Mouse (Mus musculus) liver, embryonic 14.5 days (tissue): ENCODE measurements at regions not wholly inside any gene's neighbourhood (a gene's known extent, or its start where the extent isn't known, plus 50 kb on each side); places are given as distances from the start of the nearest gene placed in this dataset.

ENCODE experiments used
- ATAC-seq: fragments of 200-750 bp; cut with Nextera tagmentation; 2 replicates; pipeline ENCODE4 v1.8.0; 2017; ENCODE audit warnings: moderate number of reproducible peaks, mild to moderate bottlenecking, moderate library complexity; ENCODE audit not compliant: insufficient read depth
- DNase-seq, 3 experiments: peaks; one replicate each; pipeline ENCODE4 v3.0.0-alpha.2; 2012 to 2013; ENCODE audit warnings: low read depth in 3 of 3, low spot score in 3 of 3
- H3K27ac ChIP-seq: fragments of 300-500 bp; sonication (generic); 2 replicates; pipeline ENCODE4 v1.5.1; 2014; ENCODE audit warnings: moderate library complexity, mild to moderate bottlenecking, control low read depth, inconsistent platforms
- H3K27me3 ChIP-seq: fragments of 300-500 bp; sonication (generic); 2 replicates; pipeline ENCODE4 v1.6.1; 2014; ENCODE audit warnings: mild to moderate bottlenecking, low read length, moderate library complexity; ENCODE audit not compliant: control insufficient read depth, insufficient read depth
- H3K36me3 ChIP-seq: fragments of 300-500 bp; sonication (generic); replicated peaks from 2 replicates; pipeline ENCODE4 v1.6.1; 2014; ENCODE audit warnings: low read depth; ENCODE audit not compliant: control insufficient read depth, insufficient read depth
- H3K4me1 ChIP-seq, 2 experiments: fragments of 200-500 bp in 1 of 2; fragments of 300-500 bp in 1 of 2; sonication (generic) in 1 of 2; replicated peaks; 2 replicates each; pipeline ENCODE4 v1.6.1; 2012 to 2014; ENCODE audit warnings: antibody characterized with exemption in 1 of 2, inconsistent platforms in 1 of 2, low read length in 1 of 2; ENCODE audit not compliant: control insufficient read depth in 2 of 2, insufficient read depth in 2 of 2
- H3K4me2 ChIP-seq: fragments of 300-500 bp; sonication (generic); 2 replicates; pipeline ENCODE4 v1.6.1; 2014; ENCODE audit warnings: low read depth, mild to moderate bottlenecking, control low read depth, moderate library complexity
- H3K4me3 ChIP-seq, 2 experiments: fragments of 200-500 bp in 1 of 2; fragments of 300-500 bp in 1 of 2; sonication (generic) in 1 of 2; 2 replicates each; pipeline ENCODE4 v1.5.1; 2012 to 2014; ENCODE audit warnings: low read depth in 2 of 2, low read length in 2 of 2, mild to moderate bottlenecking in 2 of 2, control low read depth in 1 of 2, inconsistent platforms in 1 of 2, moderate library complexity in 1 of 2; ENCODE audit not compliant: insufficient read depth in 1 of 2
- H3K9ac ChIP-seq: fragments of 300-500 bp; sonication (generic); replicated peaks from 2 replicates; pipeline ENCODE4 v1.6.1; 2014; ENCODE audit warnings: mild to moderate bottlenecking, control low read depth, moderate library complexity
- H3K9me3 ChIP-seq: fragments of 300-500 bp; sonication (generic); 2 replicates; pipeline ENCODE4 v1.6.1; 2016; ENCODE audit warnings: low read length, mixed read lengths; ENCODE audit not compliant: control insufficient read depth
- CTCF ChIP-seq: IDR thresholded peaks from 2 replicates; pipeline ENCODE4 v1.5.1; 2016; ENCODE audit warnings: antibody characterized with exemption, low read depth, control low read depth
- EP300 ChIP-seq: IDR thresholded peaks from 2 replicates; pipeline ENCODE4 v1.6.1; 2016; ENCODE audit warnings: antibody characterized with exemption, low read depth
- WGBS: fragments of 180-500 bp; shearing (Covaris S2); extraction: QIAGEN DNeasy Blood & Tissue Kit; methylation state at CpG from one replicate; pipeline ENCODE4 v1.1.7; 2014; ENCODE audit not compliant: insufficient replicate concordance; 5-methylcytosine and 5-hydroxymethylcytosine counted together

GRCm38 (mm10) chr13:52389271-52389670, 141.8 kb downstream of the Diras2 start:
- 66% methylated on average over 5 of the region's 5 CpGs for WGBS
- Histone ChIP-seq H3K36me3 (no peaks in the 10 kb centered on the region), H3K4me2 (no peak overlapping the region), H3K27me3 (no peaks in the 10 kb centered on the region), H3K9ac (no peak overlapping the region), H3K9me3 (no peaks in the 10 kb centered on the region; the same call in 1 of the 2 replicates), H3K4me1 (no peaks in the 10 kb centered on the region), H3K4me3 (no peak overlapping the region), H3K27ac (no peak overlapping the region)
- TF ChIP-seq EP300 (no peak), CTCF (no peak)
- DNase-seq (no peak), ATAC-seq (no peak)

DNA sequence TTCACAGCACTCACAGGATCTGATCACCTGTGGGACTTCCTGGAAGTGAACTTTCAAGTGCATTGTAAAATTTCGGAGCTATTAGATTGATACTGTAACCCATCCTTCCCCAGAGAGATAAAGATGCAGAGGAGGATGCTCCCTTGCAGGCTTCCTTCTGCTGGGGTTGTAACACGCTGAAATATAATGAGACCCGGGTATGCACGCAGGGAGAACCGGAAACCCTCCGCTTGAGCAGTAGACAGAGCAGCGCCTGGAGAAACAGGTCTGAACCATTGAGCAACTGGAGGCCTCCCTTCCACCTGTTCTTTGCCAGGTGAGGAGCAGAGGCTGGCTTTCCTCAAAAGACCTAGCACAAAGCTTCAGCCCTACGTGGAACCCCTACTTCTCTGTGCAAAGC, 135.3 kb downstream of the Diras2 start:
- Histone ChIP-seq H3K36me3 (no peaks in the 10 kb centered on the region), H3K4me1 (no peaks in the 10 kb centered on the region), H3K4me2 (no peak overlapping the region), H3K4me3 (no peak overlapping the region), H3K27ac (no peak overlapping the region), H3K9me3 (no peaks in the 10 kb centered on the region; the same call in 1 of the 2 replicates), H3K27me3 (no peaks in the 10 kb centered on the region), H3K9ac (no peak overlapping the region)
- 58% methylated on average over 8 of the region's 8 CpGs for WGBS
- DNase-seq (no peak), ATAC-seq (no peak)
- no peak for TF ChIP-seq CTCF
- TF ChIP-seq EP300, result no peak

- no peak overlapping the region for H3K9ac ChIP-seq
- WGBS, result 62% methylated on average over 6 of the region's 6 CpGs
- no peak overlapping the region for H3K4me2 ChIP-seq
- DNase-seq (no peak), ATAC-seq (no peak)
- H3K4me3 ChIP-seq, result no peak overlapping the region
- no peaks in the 10 kb centered on the region for H3K4me1 ChIP-seq
- no peaks in the 10 kb centered on the region for H3K36me3 ChIP-seq
- no peaks in the 10 kb centered on the region for H3K27me3 ChIP-seq
- H3K9me3 ChIP-seq, result no peaks in the 10 kb centered on the region
- no peak for TF ChIP-seq CTCF
- no peak for TF ChIP-seq EP300
- no peak overlapping the region for H3K27ac ChIP-seq
Measured at GRCm38 (mm10) chr13:52398344-52398743, 132.7 kb downstream of the Diras2 start.

GRCm38 (mm10) chr13:52399143-52399542, 131.9 kb downstream of the Diras2 start:
- ATAC-seq (no peak), DNase-seq (no peak)
- Histone ChIP-seq H3K27ac (no peak overlapping the region), H3K4me1 (no peaks in the 10 kb centered on the region), H3K9me3 (no peaks in the 10 kb centered on the region), H3K27me3 (no peaks in the 10 kb centered on the region), H3K4me2 (no peak overlapping the region), H3K4me3 (no peak overlapping the region), H3K36me3 (no peaks in the 10 kb centered on the region), H3K9ac (no peak overlapping the region)
- WGBS, result 64% methylated on average over 2 of the region's 2 CpGs
- TF ChIP-seq CTCF (no peak), EP300 (no peak)

DNA sequence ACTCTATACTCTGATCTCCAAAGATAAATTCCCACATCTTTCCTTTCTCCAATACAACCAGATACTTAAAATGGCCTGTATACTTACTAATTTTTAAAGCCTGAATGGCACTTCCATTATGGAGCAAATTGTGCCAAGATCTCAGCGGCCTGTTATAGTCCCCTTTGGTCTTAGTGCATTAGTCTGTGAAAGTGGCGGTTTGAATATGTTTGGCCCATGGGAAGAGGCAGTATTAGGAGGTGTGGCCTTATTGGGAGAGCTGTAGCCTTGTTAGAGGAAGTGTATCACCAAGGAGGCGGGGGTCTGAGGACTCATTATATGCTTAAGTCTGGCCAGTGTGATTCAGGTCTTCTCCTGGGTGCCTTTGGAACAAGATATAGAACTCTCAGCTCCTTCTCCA, 127.3 kb downstream of the Diras2 start:
- H3K4me2 ChIP-seq, result no peak overlapping the region
- H3K4me1 ChIP-seq, result no peaks in the 10 kb centered on the region
- no peak overlapping the region for H3K27ac ChIP-seq
- 57% methylated on average over 3 of the region's 3 CpGs for WGBS
- H3K9me3 ChIP-seq, result no peaks in the 10 kb centered on the region
- no peaks in the 10 kb centered on the region for H3K27me3 ChIP-seq
- no peak overlapping the region for H3K4me3 ChIP-seq
- no peak overlapping the region for H3K9ac ChIP-seq
- TF ChIP-seq EP300 (no peak), CTCF (no peak)
- ATAC-seq (no peak), DNase-seq (no peak)
- H3K36me3 ChIP-seq, result no peaks in the 10 kb centered on the region
